28 mouse cellular contexts compared by ENCODE assay signal in genomic region chr11:21328141-21328540, GRCm38 (mm10).
"Had no signal": no experiment of that assay in that cellular context is flagged by ENCODE, and none has a peak within 500 bp of the region (broad histone marks: within the 10 kb centered on the region; RNA-seq: fewer than 3 reads in every experiment).

No protein-coding gene starts in this region.

- ATAC-seq: liver, embryonic 12.5 days; liver, postnatal 0 days; midbrain, embryonic 13.5 days; midbrain, embryonic 15.5 days; midbrain, embryonic 16.5 days had no signal

- H3K9ac ChIP-seq: limb, embryonic 12.5 days; limb, embryonic 13.5 days; limb, embryonic 15.5 days; liver, embryonic 12.5 days; liver, embryonic 13.5 days; liver, embryonic 14.5 days; liver, embryonic 15.5 days; liver, postnatal 0 days; lung, embryonic 14.5 days; lung, embryonic 15.5 days; midbrain, embryonic 12.5 days; midbrain, embryonic 13.5 days; midbrain, embryonic 15.5 days; neural tube, embryonic 12.5 days; neural tube, embryonic 13.5 days had no signal

- H3K9me3 ChIP-seq: limb, embryonic 10.5 days; limb, embryonic 12.5 days; limb, embryonic 13.5 days; limb, embryonic 15.5 days; liver, embryonic 12.5 days; liver, embryonic 13.5 days; liver, embryonic 15.5 days; lung, embryonic 15.5 days; megakaryocyte, embryonic 14.5 days; midbrain, embryonic 10.5 days; midbrain, embryonic 12.5 days; midbrain, embryonic 13.5 days; midbrain, embryonic 15.5 days; neural tube, embryonic 12.5 days; neural tube, embryonic 13.5 days had no signal

- H3K27ac ChIP-seq: limb, embryonic 10.5 days; limb, embryonic 12.5 days; limb, embryonic 13.5 days; limb, embryonic 15.5 days; liver, embryonic 12.5 days; liver, embryonic 13.5 days; liver, embryonic 14.5 days; liver, embryonic 15.5 days; lung, embryonic 15.5 days; macrophage; midbrain, embryonic 10.5 days; midbrain, embryonic 12.5 days; midbrain, embryonic 13.5 days; midbrain, embryonic 15.5 days; neural tube, embryonic 12.5 days; neural tube, embryonic 13.5 days had no signal

- H3K4me2 ChIP-seq: limb, embryonic 12.5 days; limb, embryonic 13.5 days; limb, embryonic 15.5 days; liver, embryonic 11.5 days; liver, embryonic 12.5 days; liver, embryonic 13.5 days; liver, embryonic 15.5 days; lung, embryonic 14.5 days; lung, embryonic 15.5 days; midbrain, embryonic 11.5 days; midbrain, embryonic 12.5 days; midbrain, embryonic 13.5 days; midbrain, embryonic 15.5 days; neural tube, embryonic 12.5 days; neural tube, embryonic 13.5 days had no signal

- DNase-seq: left cerebral cortex, postnatal 4 days; liver; liver, embryonic 13.5 days; liver, postnatal 0 days; lung, embryonic 14.5 days; lung, postnatal 10 days; lung, postnatal 14 days; midbrain, embryonic 14.5 days had no signal

- H3K27me3 ChIP-seq: limb, embryonic 12.5 days; limb, embryonic 13.5 days; limb, embryonic 15.5 days; liver, embryonic 12.5 days; liver, embryonic 13.5 days; liver, embryonic 15.5 days; lung, embryonic 15.5 days; megakaryocyte, embryonic 14.5 days; midbrain, embryonic 12.5 days; midbrain, embryonic 13.5 days; midbrain, embryonic 15.5 days; neural tube, embryonic 12.5 days; neural tube, embryonic 13.5 days had no signal

- H3K4me1 ChIP-seq: limb, embryonic 10.5 days; limb, embryonic 12.5 days; limb, embryonic 13.5 days; limb, embryonic 15.5 days; liver, embryonic 12.5 days; liver, embryonic 13.5 days; liver, embryonic 15.5 days; lung, embryonic 15.5 days; midbrain, embryonic 10.5 days; midbrain, embryonic 12.5 days; midbrain, embryonic 13.5 days; midbrain, embryonic 15.5 days; neural tube, embryonic 12.5 days; neural tube, embryonic 13.5 days had no signal

- H3K4me3 ChIP-seq: limb, embryonic 10.5 days; limb, embryonic 12.5 days; limb, embryonic 13.5 days; limb, embryonic 15.5 days; liver, embryonic 12.5 days; liver, embryonic 13.5 days; liver, embryonic 15.5 days; lung, embryonic 15.5 days; megakaryocyte, embryonic 14.5 days; midbrain, embryonic 10.5 days; midbrain, embryonic 12.5 days; midbrain, embryonic 13.5 days; midbrain, embryonic 15.5 days; myocyte; neural tube, embryonic 12.5 days; neural tube, embryonic 13.5 days had no signal
